Mouse (Mus musculus): ENCODE measurements around the gene Mamstr. TPM values are rescaled to one million over a fixed set of nuclear protein-coding genes. Genes with fewer than 3 reads are reported as not detected.

Gene Mamstr
- polyA plus RNA-seq, 1 experiment from 2014 or later: 7.2 TPM

DNA sequence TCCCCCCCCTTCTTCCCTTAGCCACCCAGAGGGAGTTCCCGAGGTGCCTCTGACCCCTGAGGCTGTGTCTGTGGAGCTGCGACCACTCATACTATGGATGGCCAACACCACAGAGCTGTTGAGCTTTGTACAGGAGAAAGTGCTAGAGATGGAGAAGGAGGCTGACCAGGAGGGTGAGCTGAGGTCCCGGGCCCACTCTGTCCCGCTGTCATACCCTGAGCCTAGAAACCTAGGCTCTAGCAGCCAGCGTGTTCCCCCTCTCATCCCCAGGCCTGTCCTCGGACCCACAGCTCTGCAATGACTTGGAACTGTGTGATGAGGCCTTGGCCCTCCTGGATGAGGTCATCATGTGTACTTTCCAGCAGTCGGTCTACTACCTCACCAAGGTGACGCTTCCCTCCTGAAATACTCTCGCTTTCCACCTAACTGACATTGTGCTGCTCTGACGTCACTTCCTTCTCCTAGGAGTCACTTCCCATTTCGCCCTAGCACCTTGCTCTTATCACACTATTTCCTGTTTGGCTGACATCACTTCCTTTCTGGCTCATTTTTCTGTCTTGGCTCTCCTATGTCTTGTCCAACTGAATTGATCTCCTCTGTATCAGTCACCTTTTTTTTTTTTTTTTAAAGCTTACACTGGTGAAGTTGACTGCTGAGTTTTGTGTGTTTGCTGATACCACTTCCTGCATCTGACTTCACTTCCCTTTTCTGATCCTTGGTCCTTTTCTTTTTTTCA, 4.7 kb upstream of the Mamstr start:
- Histone ChIP-seq H3K27ac (ENCODE audit: low read length) (no peak overlapping the region), H3K27me3 (ENCODE audit: control insufficient read depth, insufficient read depth, low read length) (no peaks in the 10 kb centered on the region), H3K4me3 (ENCODE audit: low read depth, low read length) (no peak overlapping the region), H3K9ac (replicated peaks; ENCODE audit: low read depth, low read length) (no peak overlapping the region), H3K9me3 (ENCODE audit: control insufficient read depth, low read depth, low read length) (no peaks in the 10 kb centered on the region; the same call in 1 of the 2 replicates), H3K4me1 (ENCODE audit: control insufficient read depth, insufficient read depth, low read length) (peaks cover 9% of the 10 kb centered on the region), H3K36me3 (ENCODE audit: control insufficient read depth, insufficient read depth, low read length) (peaks cover 3% of the 10 kb centered on the region; the same call in 1 of the 2 replicates), H3K4me2 (replicated peaks; ENCODE audit: low read depth, low read length) (no peak overlapping the region)
- 84% methylated on average over 11 of the region's 11 CpGs for WGBS
- no peak for ATAC-seq (ENCODE audit: insufficient number of reproducible peaks, insufficient read depth, low FRiP score, low read depth)

DNA sequence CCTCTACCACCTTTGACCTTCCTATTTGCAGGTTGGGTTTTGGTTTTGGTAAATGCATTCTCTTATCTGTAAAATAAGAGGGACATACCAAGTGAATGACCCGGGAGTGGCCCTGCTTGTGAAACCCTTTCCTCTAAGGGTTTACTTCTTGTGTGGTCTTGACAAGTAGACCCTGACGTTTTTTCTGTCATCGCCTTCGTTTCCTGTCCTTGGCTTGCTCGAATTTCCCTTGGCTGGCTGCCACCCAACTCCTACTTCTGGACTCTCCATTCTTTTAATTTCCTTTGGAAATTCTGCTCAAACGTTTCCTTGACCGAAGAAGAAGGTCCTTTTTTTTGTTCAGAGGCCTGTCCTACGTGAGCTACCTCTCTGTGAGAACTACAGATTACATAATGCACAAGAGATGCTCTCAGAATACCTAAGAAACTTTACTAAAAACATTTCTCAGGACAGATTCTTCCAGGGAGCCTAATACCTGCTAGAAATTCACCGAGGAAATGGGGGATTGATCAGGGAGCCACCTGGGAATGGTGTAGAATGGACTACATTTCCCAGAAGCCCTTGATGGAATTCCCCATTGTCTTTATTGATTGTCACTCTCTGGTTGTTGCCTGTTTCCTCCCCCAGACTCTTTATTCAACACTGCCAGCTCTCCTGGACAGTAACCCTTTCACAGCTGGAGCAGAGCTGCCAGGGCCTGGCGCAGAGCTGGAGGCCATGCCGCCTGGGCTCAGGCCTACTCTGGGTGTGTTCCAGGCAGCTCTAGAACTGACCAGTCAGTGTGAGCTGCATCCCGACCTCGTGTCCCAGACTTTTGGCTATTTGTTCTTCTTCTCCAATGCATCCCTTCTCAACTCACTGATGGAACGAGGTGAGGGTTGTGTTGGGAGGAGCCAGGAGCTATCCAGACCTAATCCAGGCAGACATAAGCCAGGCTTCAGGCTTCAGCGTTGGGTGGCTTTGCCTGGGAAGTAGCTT, 3.8 kb upstream of the Mamstr start:
- no peak for ATAC-seq (ENCODE audit: insufficient number of reproducible peaks, insufficient read depth, low FRiP score, low read depth)
- no peaks in the 10 kb centered on the region; the same call in 1 of the 2 replicates for H3K9me3 ChIP-seq (ENCODE audit: control insufficient read depth, low read depth, low read length)
- WGBS: 72% methylated on average over 15 of the region's 15 CpGs
- no peak overlapping the region for H3K4me3 ChIP-seq (ENCODE audit: low read depth, low read length)
- H3K27me3 ChIP-seq (ENCODE audit: control insufficient read depth, insufficient read depth, low read length): no peaks in the 10 kb centered on the region
- H3K36me3 ChIP-seq (ENCODE audit: control insufficient read depth, insufficient read depth, low read length): peaks cover 3% of the 10 kb centered on the region; the same call in 1 of the 2 replicates
- H3K27ac ChIP-seq (ENCODE audit: low read length): peak overlapping the region; percentile 7; the same call in 1 of the 2 replicates
- peaks cover 15% of the 10 kb centered on the region for H3K4me1 ChIP-seq (ENCODE audit: control insufficient read depth, insufficient read depth, low read length)
- no peak overlapping the region for H3K4me2 ChIP-seq (replicated peaks; ENCODE audit: low read depth, low read length)
- H3K9ac ChIP-seq (replicated peaks; ENCODE audit: low read depth, low read length): no peak overlapping the region

DNA sequence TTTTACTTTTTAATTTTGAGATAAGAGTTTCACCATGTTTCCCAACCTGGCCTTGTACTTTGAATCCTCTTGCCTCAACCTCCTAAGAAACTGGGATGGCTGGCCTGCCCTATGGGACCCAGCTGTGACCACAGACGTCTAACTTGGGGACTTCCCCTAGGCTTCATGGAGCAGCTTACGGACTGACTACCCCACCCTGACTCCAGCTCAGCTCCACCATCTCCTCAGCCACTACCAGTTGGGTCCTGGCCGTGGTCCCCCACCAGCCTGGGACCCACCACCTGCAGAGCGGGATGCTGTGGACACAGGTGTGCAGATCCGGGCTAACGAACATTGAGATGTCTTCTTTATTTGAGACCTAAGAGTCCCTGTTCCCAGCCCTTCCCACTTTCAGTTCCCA, 2.1 kb upstream of the Mamstr start:
- Histone ChIP-seq H3K4me1 (ENCODE audit: control insufficient read depth, insufficient read depth, low read length) (peaks cover 32% of the 10 kb centered on the region), H3K27ac (ENCODE audit: low read length) (no peak overlapping the region), H3K4me3 (ENCODE audit: low read depth, low read length) (no peak overlapping the region), H3K9me3 (ENCODE audit: control insufficient read depth, low read depth, low read length) (no peaks in the 10 kb centered on the region; the same call in 1 of the 2 replicates), H3K27me3 (ENCODE audit: control insufficient read depth, insufficient read depth, low read length) (no peaks in the 10 kb centered on the region), H3K9ac (replicated peaks; ENCODE audit: low read depth, low read length) (no peak overlapping the region), H3K4me2 (replicated peaks; ENCODE audit: low read depth, low read length) (peak overlapping the region; percentile 39; the same call in 1 of the 2 replicates), H3K36me3 (ENCODE audit: control insufficient read depth, insufficient read depth, low read length) (peaks cover 3% of the 10 kb centered on the region; the same call in 1 of the 2 replicates)
- ATAC-seq (ENCODE audit: insufficient number of reproducible peaks, insufficient read depth, low FRiP score, low read depth): no peak
- WGBS: 92% methylated on average over 6 of the region's 6 CpGs

DNA sequence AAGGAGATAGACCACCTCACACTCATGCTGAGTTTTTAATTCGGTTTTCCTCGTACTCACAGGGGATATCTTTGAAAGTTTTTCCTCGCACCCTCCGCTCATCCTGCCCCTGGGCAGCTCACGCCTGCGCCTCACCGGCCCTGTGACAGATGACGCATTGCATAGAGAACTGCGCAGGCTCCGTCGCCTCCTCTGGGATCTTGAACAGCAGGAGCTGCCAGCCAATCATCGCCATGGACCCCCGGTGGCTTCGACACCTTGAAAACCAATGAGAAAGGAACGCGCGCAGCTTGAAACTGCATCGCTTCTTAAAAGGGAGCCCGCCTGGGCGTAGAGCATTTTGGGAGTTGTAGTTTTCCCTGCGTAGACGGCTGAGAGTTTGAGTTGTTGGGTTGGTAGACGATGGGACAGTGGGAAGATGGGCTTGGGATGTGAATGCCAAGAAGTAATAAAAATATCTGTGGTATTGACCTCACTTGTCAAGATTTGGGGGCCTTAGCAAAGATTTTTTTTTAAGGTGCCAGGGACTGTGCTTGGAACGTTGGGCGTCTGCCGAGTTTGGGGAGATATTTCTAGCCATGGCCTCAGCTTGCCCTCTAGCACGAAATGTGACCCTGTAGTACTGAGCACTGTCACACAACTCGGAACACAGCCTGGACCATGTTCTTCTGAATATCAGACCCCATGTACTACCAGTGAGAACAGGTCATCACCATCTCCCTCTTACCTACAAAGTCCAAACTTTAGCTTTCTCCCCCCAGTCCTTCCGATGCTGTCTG, 965 bp upstream of the Mamstr start:
- Histone ChIP-seq H3K4me3 (ENCODE audit: low read depth, low read length) (peak overlapping the region; percentile 19), H3K9me3 (ENCODE audit: control insufficient read depth, low read depth, low read length) (no peaks in the 10 kb centered on the region; the same call in 1 of the 2 replicates), H3K4me2 (replicated peaks; ENCODE audit: low read depth, low read length) (peak overlapping the region; percentile 39), H3K4me1 (ENCODE audit: control insufficient read depth, insufficient read depth, low read length) (peaks cover 37% of the 10 kb centered on the region), H3K9ac (replicated peaks; ENCODE audit: low read depth, low read length) (no peak overlapping the region), H3K36me3 (ENCODE audit: control insufficient read depth, insufficient read depth, low read length) (peaks cover 3% of the 10 kb centered on the region; the same call in 1 of the 2 replicates), H3K27me3 (ENCODE audit: control insufficient read depth, insufficient read depth, low read length) (no peaks in the 10 kb centered on the region), H3K27ac (ENCODE audit: low read length) (no peak overlapping the region)
- peak; percentile 88 for ATAC-seq (ENCODE audit: insufficient number of reproducible peaks, insufficient read depth, low FRiP score, low read depth)
- WGBS: 20% methylated on average over 29 of the region's 29 CpGs

DNA sequence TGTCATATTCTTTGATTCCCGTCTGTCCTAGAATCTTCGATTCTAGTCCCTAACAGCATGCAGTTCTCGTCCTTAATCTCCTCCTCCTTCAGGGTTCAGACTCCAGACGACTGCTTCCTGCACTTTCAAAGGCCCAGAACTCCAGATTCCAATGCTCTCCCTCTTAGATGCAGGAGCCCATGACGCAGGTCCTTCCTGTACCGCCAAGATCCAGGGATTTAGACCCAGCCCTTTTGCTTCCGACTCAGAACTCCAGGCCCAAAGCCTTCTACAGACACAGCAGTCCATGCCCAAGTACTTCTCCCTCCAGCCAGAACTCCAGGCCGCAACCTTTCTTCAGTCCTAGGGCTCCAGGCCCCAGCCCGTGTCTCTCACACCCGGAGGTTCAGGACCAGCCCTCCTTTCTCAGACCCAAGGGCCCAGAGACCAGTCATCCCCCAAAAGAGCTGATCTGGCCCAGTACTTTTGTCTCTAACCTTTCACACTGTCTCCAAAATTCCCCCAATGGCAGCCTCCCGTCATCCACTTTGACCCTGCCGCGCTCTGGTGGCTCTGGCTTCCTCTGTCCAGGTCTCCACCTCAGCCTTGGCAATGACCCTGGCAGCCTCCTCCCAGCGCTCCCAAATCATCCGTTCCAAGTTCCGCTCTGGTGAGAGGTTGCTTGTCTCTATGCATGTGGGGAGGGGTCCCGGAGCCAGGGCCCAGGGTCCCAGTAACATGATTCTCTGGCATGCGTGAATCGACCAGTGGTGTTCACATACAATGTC, 597 bp downstream of the Mamstr start:
- Histone ChIP-seq H3K4me3 (ENCODE audit: low read depth, low read length) (no peak overlapping the region), H3K36me3 (ENCODE audit: control insufficient read depth, insufficient read depth, low read length) (peaks cover 3% of the 10 kb centered on the region; the same call in 1 of the 2 replicates), H3K27ac (ENCODE audit: low read length) (no peak overlapping the region), H3K9ac (replicated peaks; ENCODE audit: low read depth, low read length) (no peak overlapping the region), H3K27me3 (ENCODE audit: control insufficient read depth, insufficient read depth, low read length) (no peaks in the 10 kb centered on the region), H3K4me1 (ENCODE audit: control insufficient read depth, insufficient read depth, low read length) (peaks cover 46% of the 10 kb centered on the region), H3K4me2 (replicated peaks; ENCODE audit: low read depth, low read length) (no peak overlapping the region), H3K9me3 (ENCODE audit: control insufficient read depth, low read depth, low read length) (no peaks in the 10 kb centered on the region; the same call in 1 of the 2 replicates)
- WGBS: 76% methylated on average over 19 of the region's 19 CpGs
- no peak for ATAC-seq (ENCODE audit: insufficient number of reproducible peaks, insufficient read depth, low FRiP score, low read depth)

DNA sequence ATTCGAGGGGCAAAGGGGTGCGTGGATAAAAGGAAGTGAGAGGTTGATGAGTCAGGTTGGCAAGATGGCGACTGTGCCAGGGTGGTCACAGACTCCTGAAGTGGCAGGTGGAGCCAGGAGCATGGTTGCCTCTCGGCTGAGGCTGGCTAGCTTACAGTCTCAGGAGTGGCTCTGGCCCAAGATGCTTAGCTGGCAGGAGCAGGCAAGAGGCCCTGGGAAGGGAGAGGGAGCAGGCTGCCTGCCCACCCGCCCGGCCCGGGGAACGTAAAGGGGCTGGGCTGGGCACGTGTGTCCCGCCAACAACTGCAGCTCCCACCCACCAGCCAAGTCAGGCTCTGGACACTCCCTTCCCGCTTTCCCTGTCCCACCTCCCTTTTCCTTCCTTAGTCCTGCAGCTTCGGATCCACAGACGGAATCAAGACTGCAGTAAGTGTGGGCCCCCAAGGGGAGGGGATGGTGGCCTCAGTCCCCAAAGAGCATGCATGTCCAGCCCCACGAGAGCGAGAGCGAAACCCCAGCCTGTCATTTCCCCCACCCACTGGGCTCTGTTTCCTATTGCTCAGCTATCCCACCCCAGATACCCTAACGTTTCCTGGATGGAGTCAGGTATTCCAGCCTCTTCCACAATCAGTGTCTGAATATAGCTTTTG, 1.7 kb downstream of the Mamstr start:
- Histone ChIP-seq H3K27ac (ENCODE audit: low read length) (peak overlapping the region; percentile 11; the same call in 1 of the 2 replicates), H3K9me3 (ENCODE audit: control insufficient read depth, low read depth, low read length) (no peaks in the 10 kb centered on the region), H3K4me1 (ENCODE audit: control insufficient read depth, insufficient read depth, low read length) (peaks cover 46% of the 10 kb centered on the region), H3K9ac (replicated peaks; ENCODE audit: low read depth, low read length) (no peak overlapping the region), H3K4me3 (ENCODE audit: low read depth, low read length) (peak overlapping the region; percentile 43; the same call in 1 of the 2 replicates), H3K36me3 (ENCODE audit: control insufficient read depth, insufficient read depth, low read length) (no peaks in the 10 kb centered on the region), H3K27me3 (ENCODE audit: control insufficient read depth, insufficient read depth, low read length) (no peaks in the 10 kb centered on the region), H3K4me2 (replicated peaks; ENCODE audit: low read depth, low read length) (peak overlapping the region; percentile 84; the same call in 1 of the 2 replicates)
- WGBS: 45% methylated on average over 17 of the region's 17 CpGs
- no peak for ATAC-seq (ENCODE audit: insufficient number of reproducible peaks, insufficient read depth, low FRiP score, low read depth)

DNA sequence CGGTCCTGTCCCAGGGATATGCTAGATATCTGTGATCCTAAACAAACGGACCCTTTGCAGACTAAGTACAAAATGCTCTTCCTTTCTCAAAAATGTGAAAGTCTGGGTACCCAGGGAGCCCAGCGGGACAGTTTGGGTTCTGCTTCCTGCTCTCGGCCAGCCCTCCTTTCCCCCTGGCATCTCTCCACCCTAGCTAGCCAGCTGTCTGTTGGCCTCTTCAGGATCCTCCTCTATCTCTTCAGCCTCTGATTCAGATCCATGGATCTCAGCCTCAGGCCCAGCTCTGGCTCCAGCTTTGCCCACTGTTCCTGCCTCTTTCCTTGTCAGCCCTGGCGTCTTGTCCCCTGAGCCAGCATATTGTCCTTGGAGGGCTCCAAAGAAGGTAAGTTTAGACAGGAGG, 2.3 kb downstream of the Mamstr start:
- H3K9ac ChIP-seq (replicated peaks; ENCODE audit: low read depth, low read length): no peak overlapping the region
- 82% methylated on average over 5 of the region's 5 CpGs for WGBS

More for the DNA sequence above, 2.3 kb downstream of the Mamstr start:
- Histone ChIP-seq H3K4me2 (replicated peaks; ENCODE audit: low read depth, low read length) (peak overlapping the region; percentile 84), H3K4me3 (ENCODE audit: low read depth, low read length) (peak overlapping the region; percentile 43; the same call in 1 of the 2 replicates), H3K27ac (ENCODE audit: low read length) (peak overlapping the region; percentile 11; the same call in 1 of the 2 replicates), H3K36me3 (ENCODE audit: control insufficient read depth, insufficient read depth, low read length) (no peaks in the 10 kb centered on the region), H3K27me3 (ENCODE audit: control insufficient read depth, insufficient read depth, low read length) (no peaks in the 10 kb centered on the region), H3K9me3 (ENCODE audit: control insufficient read depth, low read depth, low read length) (no peaks in the 10 kb centered on the region), H3K4me1 (ENCODE audit: control insufficient read depth, insufficient read depth, low read length) (peaks cover 46% of the 10 kb centered on the region)
- ATAC-seq (ENCODE audit: insufficient number of reproducible peaks, insufficient read depth, low FRiP score, low read depth): no peak
